Mouse (Mus musculus) hindbrain, embryonic 16.5 days (tissue): ENCODE data around the gene Colgalt2. TPM values are rescaled to one million over a fixed set of nuclear protein-coding genes. Genes with fewer than 3 reads are reported as not detected.
A peak's percentile ranks its signal among the peaks of the same experiment; 100 is the strongest.
"Not testable (repeated sequence)": the region's sequence is repeated elsewhere in the genome, so short reads cannot be mapped to it uniquely, and the experiment has no call there.

Source experiments
- ATAC-seq: fragments of 200-750 bp; cut with Nextera tagmentation; 2 replicates; pipeline ENCODE4 v1.8.0; 2017; ENCODE audit warnings: moderate TSS enrichment, moderate library complexity
- H3K27ac ChIP-seq: fragments of 300-500 bp; sonication (generic); 2 replicates; pipeline ENCODE4 v1.5.1; 2014; ENCODE audit warnings: low read depth, mild to moderate bottlenecking, control low read depth, low read length, moderate library complexity
- H3K27me3 ChIP-seq: fragments of 300-500 bp; sonication (generic); replicated peaks from 2 replicates; pipeline ENCODE4 v1.6.1; 2014; ENCODE audit warnings: low read length; ENCODE audit not compliant: control insufficient read depth, insufficient read depth
- H3K36me3 ChIP-seq: fragments of 300-500 bp; sonication (generic); 2 replicates; pipeline ENCODE4 v1.6.1; 2014; ENCODE audit warnings: mild to moderate bottlenecking, low read length, moderate library complexity, mixed read lengths; ENCODE audit not compliant: control insufficient read depth, insufficient read depth
- H3K4me1 ChIP-seq: fragments of 300-500 bp; sonication (generic); 2 replicates; pipeline ENCODE4 v1.6.1; 2014; ENCODE audit warnings: low read depth, low read length; ENCODE audit not compliant: control insufficient read depth, insufficient read depth
- H3K4me2 ChIP-seq: fragments of 300-500 bp; sonication (generic); 2 replicates; pipeline ENCODE4 v1.6.1; 2014; ENCODE audit warnings: mild to moderate bottlenecking, low read length, control low read depth, moderate library complexity
- H3K4me3 ChIP-seq: fragments of 300-500 bp; sonication (generic); 2 replicates; pipeline ENCODE4 v1.5.1; 2014; ENCODE audit warnings: mild to moderate bottlenecking, low read length, control low read depth, moderate library complexity
- H3K9ac ChIP-seq: fragments of 300-500 bp; sonication (generic); 2 replicates; pipeline ENCODE4 v1.6.1; 2014; ENCODE audit warnings: low read depth, mild to moderate bottlenecking, control low read depth, low read length, moderate library complexity
- H3K9me3 ChIP-seq: fragments of 300-500 bp; sonication (generic); 2 replicates; pipeline ENCODE4 v1.6.1; 2014; ENCODE audit warnings: mild to moderate bottlenecking, low read length, moderate library complexity; ENCODE audit not compliant: control insufficient read depth
- WGBS: fragments of 180-500 bp; shearing (Covaris S2); extraction: QIAGEN DNeasy Blood & Tissue Kit; methylation state at CpG from one replicate; pipeline ENCODE4 v1.1.7; 2014; 5-methylcytosine and 5-hydroxymethylcytosine counted together
- polyA plus RNA-seq: library from polyadenylated mRNA; unstranded; fragments of >200 nt; fragmentation: Nextera tagmentation; extraction: Ambion mirVana; gene quantifications from 2 replicates; pipeline ENCODE4 v1.2.1, GENCODE M21; 2015

Colgalt2 gene
- 4.2 and 4.4 TPM in 2 replicates for polyA plus RNA-seq

- under 1% methylated on average over 69 of the region's 70 CpGs for WGBS
Measured at GRCm38 (mm10) chr1:152399790-152400555, at the start of gene Colgalt2. TSS of gene Colgalt2 (plus strand) at chr1:152399830.

GRCm38 (mm10) chr1:152356721-152357120 lies 42.9 kb upstream of the Colgalt2 start:
- H3K4me2 ChIP-seq: no peak overlapping the region
- H3K4me3 ChIP-seq: no peak overlapping the region
- H3K9me3 ChIP-seq: no peaks in the 10 kb centered on the region
- ATAC-seq: no peak
- H3K27ac ChIP-seq: no peak overlapping the region
- no peaks in the 10 kb centered on the region for H3K36me3 ChIP-seq
- no peak overlapping the region for H3K9ac ChIP-seq
- no peaks in the 10 kb centered on the region for H3K27me3 ChIP-seq
- no peaks in the 10 kb centered on the region for H3K4me1 ChIP-seq
- WGBS: 84% methylated on average over 4 of the region's 4 CpGs

More at GRCm38 (mm10) chr1:152399790-152400555, at the start of gene Colgalt2:
- Histone ChIP-seq H3K4me2 (peak within 1 kb of the TSS; percentile 81), H3K36me3 (no peaks in the 10 kb centered on the region), H3K4me1 (peaks cover 12% of the 10 kb centered on the region), H3K9me3 (no peaks in the 10 kb centered on the region), H3K9ac (peak within 1 kb of the TSS; percentile 77), H3K4me3 (peak within 1 kb of the TSS; percentile 60), H3K27ac (peak within 1 kb of the TSS; percentile 11; the same call in 1 of the 2 replicates), H3K27me3 (peaks cover 7% of the 10 kb centered on the region)
- peak; percentile 90 for ATAC-seq

GRCm38 (mm10) chr1:152368311-152369088 lies 31.1 kb upstream of the Colgalt2 start:
- H3K4me1 ChIP-seq: peaks cover 8% of the 10 kb centered on the region
- ATAC-seq: no peak; the same call in 1 of the 2 replicates
- no peaks in the 10 kb centered on the region for H3K36me3 ChIP-seq
- no peak overlapping the region for H3K4me2 ChIP-seq
- H3K9me3 ChIP-seq: no peaks in the 10 kb centered on the region
- no peak overlapping the region for H3K9ac ChIP-seq
- 51% methylated on average over 13 of the region's 13 CpGs for WGBS
- H3K4me3 ChIP-seq: no peak overlapping the region
- H3K27ac ChIP-seq: no peak overlapping the region
- no peaks in the 10 kb centered on the region for H3K27me3 ChIP-seq

- H3K4me1 ChIP-seq: peaks cover 8% of the 10 kb centered on the region
- H3K9ac ChIP-seq: no peak overlapping the region
- H3K4me2 ChIP-seq: no peak overlapping the region
- H3K27ac ChIP-seq: no peak overlapping the region
- WGBS: 32% methylated on average over 4 of the region's 4 CpGs
- no peaks in the 10 kb centered on the region for H3K9me3 ChIP-seq
- no peaks in the 10 kb centered on the region for H3K27me3 ChIP-seq
- H3K36me3 ChIP-seq: no peaks in the 10 kb centered on the region
- H3K4me3 ChIP-seq: no peak overlapping the region
- peak; percentile 92 for ATAC-seq
Measured at GRCm38 (mm10) chr1:152369139-152369538, 30.5 kb upstream of the Colgalt2 start.

- Histone ChIP-seq H3K27ac (no peak overlapping the region), H3K4me3 (no peak overlapping the region), H3K4me1 (no peaks in the 10 kb centered on the region), H3K9me3 (no peaks in the 10 kb centered on the region), H3K27me3 (no peaks in the 10 kb centered on the region), H3K9ac (no peak overlapping the region), H3K4me2 (no peak overlapping the region), H3K36me3 (peaks cover 2% of the 10 kb centered on the region; the same call in 1 of the 2 replicates)
- ATAC-seq: no peak
- 92% methylated on average over 5 of the region's 5 CpGs for WGBS
Measured at GRCm38 (mm10) chr1:152378311-152378710, 21.3 kb upstream of the Colgalt2 start.

- ATAC-seq: no peak
- Histone ChIP-seq H3K9me3 (no peaks in the 10 kb centered on the region), H3K27ac (no peak overlapping the region), H3K27me3 (no peaks in the 10 kb centered on the region), H3K36me3 (peaks cover 2% of the 10 kb centered on the region; the same call in 1 of the 2 replicates), H3K4me1 (no peaks in the 10 kb centered on the region), H3K4me3 (no peak overlapping the region), H3K4me2 (no peak overlapping the region), H3K9ac (no peak overlapping the region)
- WGBS: 96% methylated on average over 1 of the region's 1 CpGs
Measured at GRCm38 (mm10) chr1:152384589-152384988, 15.0 kb upstream of the Colgalt2 start.

GRCm38 (mm10) chr1:152385693-152386092 lies 13.9 kb upstream of the Colgalt2 start:
- 22% methylated on average over 2 of the region's 4 CpGs for WGBS
- ATAC-seq, H3K9me3 ChIP-seq, H3K27ac ChIP-seq, H3K4me1 ChIP-seq, H3K27me3 ChIP-seq, H3K36me3 ChIP-seq: not testable (repeated sequence)
- peak overlapping the region; percentile 93 for H3K9ac ChIP-seq
- peak overlapping the region; percentile 65 for H3K4me2 ChIP-seq
- H3K4me3 ChIP-seq: peak overlapping the region; percentile 82

- Histone ChIP-seq H3K9me3 (no peaks in the 10 kb centered on the region), H3K36me3 (peaks cover 2% of the 10 kb centered on the region; the same call in 1 of the 2 replicates), H3K27ac (peak within 1 kb of the TSS; percentile 24; the same call in 1 of the 2 replicates), H3K4me1 (no peaks in the 10 kb centered on the region), H3K27me3 (no peaks in the 10 kb centered on the region), H3K4me2 (peak within 1 kb of the TSS; percentile 65), H3K4me3 (peak within 1 kb of the TSS; percentile 82), H3K9ac (peak within 1 kb of the TSS; percentile 93)
- ATAC-seq: peak; percentile 98
- 0% methylated on average over 49 of the region's 57 CpGs for WGBS
Measured at GRCm38 (mm10) chr1:152386188-152386835, 13.3 kb upstream of the Colgalt2 start, which contains the start of gene Tsen15. TSS of gene Tsen15 (minus strand) at chr1:152386688.
